Mouse (Mus musculus): ENCODE measurements at regions not wholly inside any gene's neighbourhood (a gene's known extent, or its start where the extent isn't known, plus 50 kb on each side); places are given as distances from the start of the nearest gene placed in this dataset.

- no peak for DNase-seq
Observed at GRCm38 (mm10) chr4:9935949-9936348, 938.3 kb upstream of the 2610301B20Rik start.

GRCm38 (mm10) chr4:9951441-9951840 lies 922.9 kb upstream of the 2610301B20Rik start:
- no peak for DNase-seq

GRCm38 (mm10) chr4:9974631-9975030 lies 899.7 kb upstream of the 2610301B20Rik start:
- no peak for DNase-seq

GRCm38 (mm10) chr4:9981354-9982040 lies 892.8 kb upstream of the 2610301B20Rik start:
- DNase-seq, result no peak

- DNase-seq, result no peak
Observed at GRCm38 (mm10) chr4:9982786-9983525, 891.3 kb upstream of the 2610301B20Rik start.

- no peak for DNase-seq
Observed at GRCm38 (mm10) chr4:9993871-9994270, 880.4 kb upstream of the 2610301B20Rik start.

- DNase-seq, result no peak
Observed at GRCm38 (mm10) chr4:9994466-9994865, 879.8 kb upstream of the 2610301B20Rik start.

GRCm38 (mm10) chr4:10030316-10030715 lies 844.0 kb upstream of the 2610301B20Rik start:
- no peak for DNase-seq

- DNase-seq, result no peak
Observed at GRCm38 (mm10) chr4:10031764-10032163, 842.5 kb upstream of the 2610301B20Rik start.

- DNase-seq, result no peak
Observed at GRCm38 (mm10) chr4:10035336-10035735, 839.0 kb upstream of the 2610301B20Rik start.

- no peak for DNase-seq
Observed at GRCm38 (mm10) chr4:10041301-10042093, 832.8 kb upstream of the 2610301B20Rik start.

GRCm38 (mm10) chr4:10048770-10049169 lies 825.5 kb upstream of the 2610301B20Rik start:
- DNase-seq, result no peak

- DNase-seq, result no peak
Observed at GRCm38 (mm10) chr4:10049411-10049810, 824.9 kb upstream of the 2610301B20Rik start.

GRCm38 (mm10) chr4:10051296-10052267 lies 822.7 kb upstream of the 2610301B20Rik start:
- DNase-seq, result no peak

- no peak for DNase-seq
Observed at GRCm38 (mm10) chr4:10052869-10053268, 821.4 kb upstream of the 2610301B20Rik start.

GRCm38 (mm10) chr4:10072500-10073106 lies 801.7 kb upstream of the 2610301B20Rik start:
- no peak for DNase-seq

GRCm38 (mm10) chr4:10079565-10080169 lies 794.6 kb upstream of the 2610301B20Rik start:
- no peak for DNase-seq

GRCm38 (mm10) chr4:10114831-10115230 lies 759.5 kb upstream of the 2610301B20Rik start:
- no peak for DNase-seq

- DNase-seq, result no peak
Observed at GRCm38 (mm10) chr4:10117964-10118363, 756.3 kb upstream of the 2610301B20Rik start.

- DNase-seq, result no peak
Observed at GRCm38 (mm10) chr4:10124252-10124651, 750.0 kb upstream of the 2610301B20Rik start.

GRCm38 (mm10) chr4:10141238-10141934 lies 732.9 kb upstream of the 2610301B20Rik start:
- no peak for DNase-seq
